25 mouse cellular contexts compared by ENCODE assay signal in the genomic region with DNA sequence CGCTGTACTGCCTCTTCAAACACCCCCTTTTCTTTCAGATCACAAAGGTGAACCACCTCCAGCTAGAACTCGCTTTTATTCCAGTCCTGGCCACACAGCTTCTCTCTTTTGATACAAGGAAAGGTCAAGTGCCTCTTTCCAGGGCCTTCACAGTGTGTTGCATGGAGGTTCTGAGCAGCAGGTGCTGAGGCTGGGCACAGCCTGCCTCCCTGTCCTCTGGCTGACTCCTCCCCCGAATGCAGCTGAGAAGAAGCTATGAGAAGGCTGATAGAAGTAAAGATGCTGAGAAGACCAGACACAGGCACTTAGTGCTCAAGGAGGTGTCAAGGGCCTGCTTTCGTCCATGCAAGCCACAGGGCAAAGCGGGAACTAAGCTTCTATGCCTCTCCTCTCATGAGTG.
"Had no signal": no experiment of that assay in that cellular context is flagged by ENCODE, and none has a peak within 500 bp of the region (broad histone marks: within the 10 kb centered on the region; RNA-seq: fewer than 3 reads in every experiment).

No protein-coding gene starts in this region.

- H3K4me3 ChIP-seq: heart, embryonic 10.5 days; heart, embryonic 12.5 days; hindbrain, embryonic 13.5 days; hindbrain, embryonic 15.5 days; kidney, embryonic 15.5 days; left cerebral cortex, adult 2 months; limb, embryonic 10.5 days; limb, embryonic 12.5 days; liver, embryonic 13.5 days; liver, embryonic 15.5 days had no signal

- H3K4me1 ChIP-seq: heart, embryonic 10.5 days; heart, embryonic 12.5 days; liver, embryonic 13.5 days; liver, embryonic 15.5 days had no signal

- H3K9me3 ChIP-seq: heart, embryonic 10.5 days; heart, embryonic 12.5 days; hindbrain, embryonic 13.5 days; hindbrain, embryonic 15.5 days; kidney, embryonic 15.5 days; limb, embryonic 10.5 days; limb, embryonic 12.5 days had no signal

- H3K27me3 ChIP-seq: heart, embryonic 12.5 days; hindbrain, embryonic 15.5 days; kidney, embryonic 15.5 days; limb, embryonic 12.5 days; liver, embryonic 13.5 days; liver, embryonic 15.5 days had no signal

- H3K9ac ChIP-seq: heart, embryonic 12.5 days; hindbrain, embryonic 13.5 days; hindbrain, embryonic 15.5 days; kidney, embryonic 15.5 days; limb, embryonic 12.5 days; liver, embryonic 13.5 days; liver, embryonic 15.5 days had no signal

- H3K27ac ChIP-seq: heart, embryonic 10.5 days; hindbrain, embryonic 13.5 days; hindbrain, embryonic 15.5 days; hindbrain, postnatal 0 days; kidney, embryonic 15.5 days; kidney, postnatal 0 days; left cerebral cortex, adult 2 months; limb, embryonic 10.5 days; limb, embryonic 12.5 days; liver, embryonic 13.5 days; liver, embryonic 15.5 days had no signal

- H3K36me3 ChIP-seq: heart, embryonic 10.5 days; heart, embryonic 12.5 days; hindbrain, embryonic 13.5 days; hindbrain, embryonic 15.5 days; kidney, embryonic 15.5 days; limb, embryonic 10.5 days; limb, embryonic 12.5 days; liver, embryonic 13.5 days; liver, embryonic 15.5 days had no signal

- DNase-seq: gastrocnemius, postnatal 14 days; gastrocnemius, postnatal 36 days; heart, adult 18-20 months; heart, postnatal 10 days; heart, postnatal 36 days; kidney, adult 11 months; kidney, adult 2 months; kidney, adult 9 months; kidney, postnatal 14 days; kidney, postnatal 36 days; layer of hippocampus, adult 9-11 months; layer of hippocampus, postnatal 36 days; liver; liver, embryonic 13.5 days had no signal
